Mouse (Mus musculus): Measurements from ENCODE around the gene Olfr135. TPM values are rescaled to one million over a fixed set of nuclear protein-coding genes. Genes with fewer than 3 reads are reported as not detected.

Gene Olfr135
- total RNA-seq (2021), result not detected
- long read RNA-seq, experiment 1, result 0 reads
- long read RNA-seq, experiment 2, result 0 reads

GRCm38 (mm10) chr17:38204035-38204434 is at the start of gene Olfr135:
Olfr135 (plus strand) TSS chr17:38204335.
- DNase-seq (ENCODE audit: low spot score in 2 of 2), result no peak

GRCm38 (mm10) chr17:38171088-38171487 is 33.0 kb upstream of the Olfr135 start, which contains the start of gene Olfr134:
Olfr134 (plus strand) TSS chr17:38171388.
- no peak for DNase-seq (ENCODE audit: low spot score in 2 of 2)

Other genes with a start within 250 kb of the Olfr135 start
- not detected for gene Olfr129, start 144.3 kb upstream of the Olfr135 start, total RNA-seq (2021)
- not detected for gene Olfr130, start 140.4 kb upstream of the Olfr135 start, total RNA-seq (2021)
- not detected for gene Olfr131, start 115.6 kb upstream of the Olfr135 start, total RNA-seq (2021)
- not detected for gene Olfr132, start 69.8 kb upstream of the Olfr135 start, total RNA-seq (2021)
- not detected for gene Olfr133, start 59.1 kb upstream of the Olfr135 start, total RNA-seq (2021)
- gene Olfr134, start 32.9 kb upstream of the Olfr135 start, total RNA-seq (2021), result not detected
- gene Olfr138, start 56.7 kb downstream of the Olfr135 start, total RNA-seq (2021), result not detected
- gene Olfr137, start 103.2 kb downstream of the Olfr135 start, total RNA-seq (2021), result not detected
- gene Olfr136, start 125.5 kb downstream of the Olfr135 start, total RNA-seq (2021), result not detected
- gene Esp36, start 215.8 kb downstream of the Olfr135 start, total RNA-seq (2021), result not detected